15 mouse cellular contexts compared by ENCODE assay signal in genomic region chr10:117758749-117759727, GRCm38 (mm10).
"Had no signal": no experiment of that assay in that cellular context is flagged by ENCODE, and none has a peak within 500 bp of the region (broad histone marks: within the 10 kb centered on the region; RNA-seq: fewer than 3 reads in every experiment).

No protein-coding gene starts in this region.

- H3K9me3 ChIP-seq: neural tube, embryonic 15.5 days; stomach, embryonic 15.5 days had no signal

- H3K27me3 ChIP-seq: neural tube, embryonic 15.5 days; stomach, embryonic 15.5 days had no signal

- H3K4me3 ChIP-seq: neural tube, embryonic 15.5 days; stomach, embryonic 15.5 days had no signal

- DNase-seq: retina, postnatal 1 day; right cerebral cortex, adult 18-20 months; right cerebral cortex, postnatal 14 days; right cerebral cortex, postnatal 25 days; right cerebral cortex, postnatal 4 days; spleen, adult 18-20 months; thymus, adult 18-20 months; thymus, adult 2 months; thymus, postnatal 14 days; thymus, postnatal 25 days; thymus, postnatal 36 days; thymus, postnatal 4 days had no signal

- H3K4me1 ChIP-seq: neural tube, embryonic 15.5 days; stomach, embryonic 15.5 days had no signal

- H3K27ac ChIP-seq: neural tube, embryonic 15.5 days; stomach, embryonic 15.5 days; stomach, postnatal 0 days had no signal

- H3K4me2 ChIP-seq: neural tube, embryonic 15.5 days; stomach, embryonic 15.5 days had no signal

- H3K9ac ChIP-seq: neural tube, embryonic 15.5 days; stomach, embryonic 15.5 days had no signal
